Mouse (Mus musculus) hindbrain, embryonic 15.5 days (tissue): Measurements from ENCODE around the gene Usp3. TPM values are rescaled to one million over a fixed set of nuclear protein-coding genes. Genes with fewer than 3 reads are reported as not detected.

Experiments
- ATAC-seq: fragments of 200-750 bp; cut with Nextera tagmentation; 2 replicates; pipeline ENCODE4 v1.8.0; 2017; ENCODE audit warnings: low read depth, moderate number of reproducible peaks, moderate TSS enrichment; ENCODE audit not compliant: low FRiP score
- H3K27ac ChIP-seq: fragments of 300-500 bp; sonication (generic); replicated peaks from 2 replicates; pipeline ENCODE4 v1.5.1; 2015; ENCODE audit warnings: mild to moderate bottlenecking, inconsistent platforms
- H3K27me3 ChIP-seq: fragments of 300-500 bp; sonication (generic); 2 replicates; pipeline ENCODE4 v1.6.1; 2015; ENCODE audit warnings: control low read depth, inconsistent platforms
- H3K36me3 ChIP-seq: fragments of 300-500 bp; sonication (generic); 2 replicates; pipeline ENCODE4 v1.6.1; 2015; ENCODE audit warnings: control low read depth, inconsistent platforms
- H3K4me1 ChIP-seq: fragments of 300-500 bp; sonication (generic); replicated peaks from 2 replicates; pipeline ENCODE4 v1.6.1; 2015; ENCODE audit warnings: control low read depth, inconsistent platforms
- H3K4me2 ChIP-seq: fragments of 300-500 bp; sonication (generic); 2 replicates; pipeline ENCODE4 v1.6.1; 2015; ENCODE audit warnings: moderate library complexity, mild to moderate bottlenecking, inconsistent platforms
- H3K4me3 ChIP-seq: fragments of 300-500 bp; sonication (generic); 2 replicates; pipeline ENCODE4 v1.5.1; 2015; ENCODE audit warnings: mild to moderate bottlenecking, inconsistent platforms
- H3K9ac ChIP-seq: fragments of 300-500 bp; sonication (generic); 2 replicates; pipeline ENCODE4 v1.6.1; 2015; ENCODE audit warnings: inconsistent platforms
- H3K9me3 ChIP-seq: fragments of 300-500 bp; sonication (generic); 2 replicates; pipeline ENCODE4 v1.6.1; 2016; ENCODE audit warnings: control low read depth, inconsistent platforms
- WGBS: fragments of 180-500 bp; shearing (Covaris S2); methylation state at CpG from one replicate; pipeline ENCODE4 v1.1.7; 2015; 5-methylcytosine and 5-hydroxymethylcytosine counted together
- polyA plus RNA-seq: library from polyadenylated mRNA; unstranded; fragments of >200 nt; fragmentation: Nextera tagmentation; extraction: Ambion mirVana; gene quantifications from 2 replicates; pipeline ENCODE4 v1.2.1, GENCODE M21; 2015

Usp3 gene
- polyA plus RNA-seq, 1 experiment from 2014 or later: 57.1 TPM

DNA sequence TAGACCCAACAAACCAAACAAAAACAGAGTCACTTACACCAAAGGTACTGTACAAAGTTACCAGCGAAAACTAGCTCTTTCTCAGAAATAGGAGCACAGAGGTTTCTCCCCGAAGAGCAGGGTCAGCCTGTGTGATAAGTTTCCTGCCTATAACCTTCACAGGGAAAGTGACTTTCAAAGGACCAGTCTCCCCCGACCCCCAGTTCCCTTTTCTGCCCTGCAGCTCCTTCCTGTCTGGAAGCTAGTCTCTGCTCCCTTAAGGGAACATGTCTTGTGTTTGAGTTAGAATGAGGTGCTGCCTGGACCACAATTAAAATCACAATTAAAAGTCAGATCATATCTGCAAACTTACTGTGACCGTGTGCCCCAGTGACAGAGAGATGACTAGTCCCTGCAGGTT lies 23.9 kb upstream of the Usp3 start:
- 77% methylated on average over 4 of the region's 4 CpGs for WGBS
- Histone ChIP-seq H3K9me3 (no peaks in the 10 kb centered on the region), H3K4me2 (no peak overlapping the region), H3K4me1 (peaks cover 8% of the 10 kb centered on the region), H3K27ac (no peak overlapping the region), H3K36me3 (no peaks in the 10 kb centered on the region), H3K9ac (no peak overlapping the region), H3K4me3 (no peak overlapping the region), H3K27me3 (no peaks in the 10 kb centered on the region)
- ATAC-seq: no peak

- Histone ChIP-seq H3K9ac (no peak overlapping the region), H3K4me2 (no peak overlapping the region), H3K4me1 (peaks cover 5% of the 10 kb centered on the region), H3K9me3 (no peaks in the 10 kb centered on the region), H3K36me3 (no peaks in the 10 kb centered on the region), H3K27ac (no peak overlapping the region), H3K27me3 (no peaks in the 10 kb centered on the region), H3K4me3 (no peak overlapping the region)
- ATAC-seq: no peak
- WGBS: 78% methylated on average over 9 of the region's 9 CpGs
Observed at GRCm38 (mm10) chr9:66615141-66615540, 22.2 kb upstream of the Usp3 start.

DNA sequence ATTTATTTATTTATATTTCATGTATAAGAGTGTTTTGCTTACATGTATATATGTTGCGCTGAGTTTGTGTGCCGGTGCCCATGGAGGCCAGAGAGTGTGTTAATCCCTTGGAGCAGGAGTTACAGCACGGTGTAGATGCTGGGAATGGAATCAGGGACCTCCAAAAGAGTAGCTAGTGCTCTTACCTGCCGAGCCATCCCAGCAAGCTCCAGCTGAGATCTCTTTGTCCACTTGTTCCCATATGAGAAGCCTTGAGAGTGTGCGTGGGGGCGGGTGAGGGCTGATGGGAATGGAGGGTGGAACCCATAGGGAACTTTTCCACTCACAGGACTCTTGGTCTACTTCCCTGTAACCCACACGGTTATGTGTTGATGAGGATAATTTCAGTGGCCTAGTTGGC lies 21.6 kb upstream of the Usp3 start:
- Histone ChIP-seq H3K4me3 (no peak overlapping the region), H3K36me3 (no peaks in the 10 kb centered on the region), H3K4me1 (peaks cover 5% of the 10 kb centered on the region), H3K27me3 (no peaks in the 10 kb centered on the region), H3K27ac (no peak overlapping the region), H3K9me3 (no peaks in the 10 kb centered on the region), H3K9ac (no peak overlapping the region), H3K4me2 (no peak overlapping the region)
- WGBS: 77% methylated on average over 7 of the region's 7 CpGs
- no peak for ATAC-seq

DNA sequence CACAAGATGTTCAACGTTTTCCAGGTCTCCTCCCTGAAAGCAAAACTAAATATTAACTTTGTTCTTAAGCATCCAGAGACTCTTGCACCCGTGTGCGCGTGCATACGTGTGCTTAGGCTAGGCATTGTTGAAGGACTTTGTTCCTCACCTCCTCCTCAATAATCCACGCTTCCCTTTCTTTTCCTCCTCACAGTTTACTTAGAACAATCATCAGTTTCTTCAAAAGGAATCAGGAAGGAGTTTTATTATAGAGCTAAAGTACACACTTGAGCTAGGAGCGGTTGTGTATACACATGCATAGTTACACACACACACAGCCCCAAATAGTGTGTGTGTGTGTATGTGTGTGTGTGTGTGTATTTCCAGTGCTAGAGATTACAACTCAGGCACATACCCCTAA lies 20.7 kb upstream of the Usp3 start:
- WGBS: 89% methylated on average over 7 of the region's 7 CpGs

DNA sequence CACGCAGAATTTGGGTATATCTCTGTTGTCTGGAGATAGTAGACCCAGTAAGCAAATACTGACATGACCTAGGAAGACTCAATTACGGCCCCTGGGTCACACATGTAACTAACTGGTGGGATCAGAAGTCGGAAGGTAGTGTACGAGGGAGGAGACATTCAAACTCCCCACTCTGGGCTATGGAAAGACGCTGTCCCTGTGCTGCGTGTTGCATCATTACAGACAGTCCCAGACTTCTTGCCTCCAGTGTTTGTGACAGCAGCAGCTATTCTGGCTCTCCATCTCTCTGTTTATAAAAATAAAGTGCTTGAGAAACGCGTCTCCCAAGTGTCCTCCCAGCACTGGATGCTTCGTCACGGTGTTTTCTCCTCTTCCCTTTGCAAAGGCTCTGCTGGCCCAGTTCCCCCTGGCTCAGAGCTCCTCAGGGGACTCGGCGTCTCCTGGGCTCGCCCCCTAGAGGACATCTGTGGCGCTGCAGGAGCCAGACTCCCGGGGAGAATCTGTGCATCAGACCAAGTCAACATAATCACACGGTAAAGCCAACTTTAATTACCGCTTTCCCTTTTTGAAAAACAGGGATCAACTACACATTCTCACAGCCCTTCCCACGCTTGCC lies 18.6 kb upstream of the Usp3 start:
- ATAC-seq: no peak

More for the DNA sequence above, 20.7 kb upstream of the Usp3 start:
- no peak overlapping the region for H3K9ac ChIP-seq
- no peak overlapping the region for H3K27ac ChIP-seq
- ATAC-seq: no peak
- H3K4me1 ChIP-seq: peaks cover 5% of the 10 kb centered on the region
- no peak overlapping the region for H3K4me2 ChIP-seq
- no peaks in the 10 kb centered on the region for H3K27me3 ChIP-seq
- no peak overlapping the region for H3K4me3 ChIP-seq
- H3K36me3 ChIP-seq: no peaks in the 10 kb centered on the region
- no peaks in the 10 kb centered on the region for H3K9me3 ChIP-seq

GRCm38 (mm10) chr9:66608817-66609345 lies 15.9 kb upstream of the Usp3 start:
- Histone ChIP-seq H3K27ac (no peak overlapping the region), H3K4me1 (peaks cover 14% of the 10 kb centered on the region), H3K9me3 (no peaks in the 10 kb centered on the region), H3K4me3 (no peak overlapping the region), H3K36me3 (no peaks in the 10 kb centered on the region), H3K9ac (no peak overlapping the region), H3K27me3 (no peaks in the 10 kb centered on the region), H3K4me2 (no peak overlapping the region)
- ATAC-seq: no peak
- 84% methylated on average over 5 of the region's 5 CpGs for WGBS

More for the DNA sequence above, 18.6 kb upstream of the Usp3 start:
- Histone ChIP-seq H3K4me2 (peak overlapping the region; percentile 47), H3K4me3 (peak overlapping the region; percentile 0; the same call in 1 of the 2 replicates), H3K4me1 (peaks cover 9% of the 10 kb centered on the region), H3K9ac (no peak overlapping the region), H3K27me3 (no peaks in the 10 kb centered on the region), H3K27ac (no peak overlapping the region), H3K9me3 (no peaks in the 10 kb centered on the region), H3K36me3 (no peaks in the 10 kb centered on the region)
- 17% methylated on average over 18 of the region's 18 CpGs for WGBS

DNA sequence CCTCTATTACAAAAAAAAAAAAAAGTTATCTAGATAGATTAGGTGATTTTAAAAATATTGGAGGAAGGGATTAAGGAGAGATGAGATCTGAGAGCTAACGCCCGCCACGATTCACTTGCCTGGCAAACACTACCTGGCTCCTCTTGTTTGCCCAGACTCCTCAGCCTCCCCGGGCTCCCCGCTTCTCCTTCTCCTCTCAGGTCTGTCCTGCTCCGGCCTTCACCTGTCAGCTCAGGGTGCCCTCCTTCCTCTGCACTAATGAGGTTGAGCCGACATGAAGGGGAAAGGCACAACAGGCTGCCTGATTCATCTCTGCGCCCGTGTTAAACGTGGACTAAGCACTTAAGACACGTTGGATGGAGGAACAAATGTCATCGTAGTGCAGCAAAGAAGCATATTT lies 13.9 kb upstream of the Usp3 start:
- H3K4me2 ChIP-seq: no peak overlapping the region
- peaks cover 14% of the 10 kb centered on the region for H3K4me1 ChIP-seq
- H3K9ac ChIP-seq: no peak overlapping the region
- H3K27ac ChIP-seq: no peak overlapping the region
- no peak overlapping the region for H3K4me3 ChIP-seq
- H3K27me3 ChIP-seq: no peaks in the 10 kb centered on the region
- ATAC-seq: no peak
- H3K9me3 ChIP-seq: no peaks in the 10 kb centered on the region
- no peaks in the 10 kb centered on the region for H3K36me3 ChIP-seq
- 74% methylated on average over 12 of the region's 12 CpGs for WGBS

DNA sequence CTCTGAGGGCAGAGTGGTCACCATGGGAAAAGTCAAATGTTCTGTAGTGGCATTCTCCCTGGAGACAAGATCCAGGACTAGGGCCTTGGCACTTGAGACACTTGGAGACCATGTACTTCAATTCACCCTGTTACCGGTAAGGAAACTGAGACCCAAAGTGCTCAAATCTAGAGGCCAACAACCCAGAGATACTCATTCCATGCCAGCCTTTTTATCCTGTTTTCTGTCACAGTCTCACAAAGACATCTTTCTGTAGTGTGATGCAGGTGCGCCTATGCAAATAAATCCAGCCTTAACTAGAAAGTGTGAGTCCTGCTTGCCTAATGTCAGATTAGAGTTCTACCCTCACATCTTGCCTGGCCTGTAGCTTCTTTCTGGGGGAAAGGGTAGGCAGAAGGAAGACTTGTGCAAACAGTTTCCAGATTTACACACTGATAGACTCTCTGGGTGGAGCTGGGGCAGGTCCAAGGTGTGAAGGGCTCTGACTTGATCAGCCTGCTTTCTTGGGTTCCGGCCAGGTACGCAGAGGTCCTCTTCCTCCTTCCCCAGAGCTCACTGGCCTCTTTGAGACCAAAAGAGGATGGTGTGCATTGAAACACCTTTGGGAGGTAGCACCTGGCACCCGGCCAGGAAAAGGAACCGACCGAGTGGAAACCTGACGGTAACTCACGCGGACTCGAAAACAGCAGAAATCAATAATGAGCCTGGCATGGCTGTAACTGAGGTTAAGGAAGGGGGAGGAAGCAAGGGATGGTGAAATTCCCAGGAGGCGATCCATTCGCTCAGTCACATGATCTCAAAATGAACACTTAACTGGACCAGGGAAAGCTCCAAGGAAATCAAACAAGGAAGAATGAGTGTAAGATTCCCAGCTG lies 13.2 kb upstream of the Usp3 start:
- 65% methylated on average over 13 of the region's 13 CpGs for WGBS
- Histone ChIP-seq H3K9me3 (no peaks in the 10 kb centered on the region), H3K9ac (no peak overlapping the region), H3K36me3 (no peaks in the 10 kb centered on the region), H3K4me1 (peaks cover 9% of the 10 kb centered on the region; the same call in 1 of the 2 replicates), H3K4me3 (no peak overlapping the region), H3K27ac (no peak overlapping the region), H3K27me3 (no peaks in the 10 kb centered on the region), H3K4me2 (no peak overlapping the region)
- ATAC-seq: no peak

GRCm38 (mm10) chr9:66604349-66605206 lies 11.6 kb upstream of the Usp3 start:
- Histone ChIP-seq H3K4me3 (no peak overlapping the region), H3K27ac (no peak overlapping the region), H3K9ac (no peak overlapping the region), H3K4me2 (no peak overlapping the region), H3K4me1 (peaks cover 9% of the 10 kb centered on the region; the same call in 1 of the 2 replicates), H3K36me3 (no peaks in the 10 kb centered on the region), H3K27me3 (no peaks in the 10 kb centered on the region), H3K9me3 (no peaks in the 10 kb centered on the region)
- 92% methylated on average over 8 of the region's 8 CpGs for WGBS
- no peak for ATAC-seq

DNA sequence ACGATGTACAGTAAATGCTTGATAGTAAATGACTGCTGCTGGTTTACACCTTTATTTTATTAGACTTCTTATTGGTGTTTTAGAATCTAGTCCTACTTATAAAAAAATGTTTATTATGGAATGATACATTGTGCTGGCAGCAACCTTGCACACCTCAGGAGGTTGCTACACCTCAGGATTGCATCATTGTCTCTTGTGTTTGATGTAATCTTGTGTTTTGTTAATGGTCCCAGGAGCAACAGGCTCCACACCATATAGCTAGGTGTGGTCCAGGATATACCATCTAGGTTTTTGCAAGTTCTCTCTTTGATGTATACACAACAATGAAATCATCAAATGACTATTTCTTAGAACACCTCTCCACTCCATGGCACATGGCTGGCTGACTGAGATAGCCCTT lies 11.0 kb upstream of the Usp3 start:
- H3K4me2 ChIP-seq: no peak overlapping the region
- no peaks in the 10 kb centered on the region for H3K9me3 ChIP-seq
- H3K36me3 ChIP-seq: no peaks in the 10 kb centered on the region
- no peaks in the 10 kb centered on the region for H3K27me3 ChIP-seq
- peaks cover 9% of the 10 kb centered on the region; the same call in 1 of the 2 replicates for H3K4me1 ChIP-seq
- no peak overlapping the region for H3K9ac ChIP-seq
- no peak for ATAC-seq
- WGBS: 86% methylated on average over 1 of the region's 1 CpGs
- no peak overlapping the region for H3K27ac ChIP-seq
- no peak overlapping the region for H3K4me3 ChIP-seq

DNA sequence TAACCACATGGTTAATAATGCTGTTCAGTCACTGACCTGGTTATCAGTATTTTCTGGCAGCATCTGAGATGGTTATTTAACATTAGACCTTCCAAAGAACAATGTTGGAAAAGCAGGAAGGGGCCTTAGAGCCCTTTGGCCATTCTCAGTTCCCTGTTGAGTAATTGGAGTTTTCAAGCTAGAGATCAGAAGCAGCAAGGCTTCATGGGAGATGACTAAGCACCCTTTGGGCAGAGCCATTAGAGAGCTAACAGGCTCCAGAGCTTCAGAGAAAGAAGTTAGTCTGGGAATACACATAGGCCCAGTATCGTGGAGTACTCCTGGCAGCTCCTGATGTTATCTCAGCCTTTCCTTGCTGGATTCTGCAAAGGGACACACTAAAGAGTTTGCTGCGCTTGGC lies 8.1 kb upstream of the Usp3 start:
- ATAC-seq: no peak
- no peaks in the 10 kb centered on the region for H3K36me3 ChIP-seq
- H3K4me1 ChIP-seq: no peaks in the 10 kb centered on the region
- 86% methylated on average over 2 of the region's 2 CpGs for WGBS
- no peaks in the 10 kb centered on the region for H3K9me3 ChIP-seq
- no peak overlapping the region for H3K4me2 ChIP-seq
- no peak overlapping the region for H3K9ac ChIP-seq
- H3K4me3 ChIP-seq: no peak overlapping the region
- H3K27me3 ChIP-seq: no peaks in the 10 kb centered on the region
- no peak overlapping the region for H3K27ac ChIP-seq
